Mouse (Mus musculus) E14TG2a.4 (cell line): ENCODE results near the gene Gm28042.

Experiments used
- CTCF ChIP-seq: conservative IDR thresholded peaks from 2 replicates; pipeline ENCODE4 v1.5.1; 2014; ENCODE audit warnings: low read length
- NANOG ChIP-seq: IDR thresholded peaks from 2 replicates; pipeline ENCODE4 v1.6.1; 2014; ENCODE audit warnings: borderline replicate concordance, low read length, mixed read lengths
- POU5F1 ChIP-seq: IDR thresholded peaks from 2 replicates; pipeline ENCODE4 v1.6.1; 2014; ENCODE audit warnings: low read length, borderline replicate concordance

- TF ChIP-seq CTCF (no peak), POU5F1 (no peak), NANOG (no peak)
These were observed 6.4 kb downstream of the Gm28042 start for GRCm38 (mm10) chr2:120033726-120034125.
